Mouse (Mus musculus) limb, embryonic 13.5 days (tissue): ENCODE measurements around the gene Hoxa5. TPM values are rescaled to one million over a fixed set of nuclear protein-coding genes. Genes with fewer than 3 reads are reported as not detected.

ENCODE experiments used
- ATAC-seq: fragments of 200-750 bp; cut with Nextera tagmentation; 2 replicates; pipeline ENCODE4 v1.8.0; 2017; ENCODE audit warnings: low read depth, moderate number of reproducible peaks, moderate TSS enrichment; ENCODE audit not compliant: low FRiP score
- H3K27ac ChIP-seq: fragments of 300-500 bp; sonication (generic); 2 replicates; pipeline ENCODE4 v1.5.1; 2015; ENCODE audit warnings: inconsistent platforms, mild to moderate bottlenecking, moderate library complexity
- H3K27me3 ChIP-seq: fragments of 300-500 bp; sonication (generic); 2 replicates; pipeline ENCODE4 v1.6.1; 2015; ENCODE audit warnings: mild to moderate bottlenecking, inconsistent platforms
- H3K36me3 ChIP-seq: fragments of 300-500 bp; sonication (generic); 2 replicates; pipeline ENCODE4 v1.6.1; 2015; ENCODE audit warnings: inconsistent platforms, mild to moderate bottlenecking, moderate library complexity
- H3K4me1 ChIP-seq: fragments of 300-500 bp; sonication (generic); 2 replicates; pipeline ENCODE4 v1.6.1; 2015; ENCODE audit warnings: inconsistent platforms
- H3K4me2 ChIP-seq: fragments of 300-500 bp; sonication (generic); replicated peaks from 2 replicates; pipeline ENCODE4 v1.6.1; 2015; ENCODE audit warnings: inconsistent platforms, mild to moderate bottlenecking, moderate library complexity
- H3K4me3 ChIP-seq: fragments of 300-500 bp; sonication (generic); 2 replicates; pipeline ENCODE4 v1.5.1; 2015; ENCODE audit warnings: moderate library complexity, mild to moderate bottlenecking, inconsistent platforms
- H3K9ac ChIP-seq: fragments of 300-500 bp; sonication (generic); 2 replicates; pipeline ENCODE4 v1.6.1; 2015; ENCODE audit warnings: mild to moderate bottlenecking, inconsistent platforms
- H3K9me3 ChIP-seq: fragments of 300-500 bp; sonication (generic); 2 replicates; pipeline ENCODE4 v1.6.1; 2016; ENCODE audit warnings: inconsistent platforms
- WGBS: fragments of 180-500 bp; shearing (Covaris S2); methylation state at CpG from one replicate; pipeline ENCODE4 v1.1.7; 2015; 5-methylcytosine and 5-hydroxymethylcytosine counted together
- polyA plus RNA-seq: library from polyadenylated mRNA; unstranded; fragments of >200 nt; fragmentation: Nextera tagmentation; extraction: Ambion mirVana; gene quantifications from 2 replicates; pipeline ENCODE4 v1.2.1, GENCODE M21; 2015

The Hoxa5 gene
- polyA plus RNA-seq, 1 experiment from 2014 or later: 5.3 TPM

- H3K27ac ChIP-seq: peak overlapping the region; percentile 99
- H3K9ac ChIP-seq: peak overlapping the region; percentile 99
- 2% methylated on average over 24 of the region's 24 CpGs for whole genome bisulfite sequencing
- H3K36me3 ChIP-seq: peaks cover 18% of the 10 kb centered on the region
- H3K27me3 ChIP-seq: 0 out of 2 replicates have a peak, but pooled peaks cover 2% of the 10 kb centered on the region
- H3K4me2 ChIP-seq: peak overlapping the region; percentile 93
- H3K4me3 ChIP-seq: peak overlapping the region; percentile 86
- H3K9me3 ChIP-seq: no peaks in the 10 kb centered on the region
- peaks cover 42% of the 10 kb centered on the region for H3K4me1 ChIP-seq
- ATAC-seq: no peak
Observed at GRCm38 (mm10) chr6:52223939-52224760, 19.8 kb upstream of the Hoxa5 start.

DNA sequence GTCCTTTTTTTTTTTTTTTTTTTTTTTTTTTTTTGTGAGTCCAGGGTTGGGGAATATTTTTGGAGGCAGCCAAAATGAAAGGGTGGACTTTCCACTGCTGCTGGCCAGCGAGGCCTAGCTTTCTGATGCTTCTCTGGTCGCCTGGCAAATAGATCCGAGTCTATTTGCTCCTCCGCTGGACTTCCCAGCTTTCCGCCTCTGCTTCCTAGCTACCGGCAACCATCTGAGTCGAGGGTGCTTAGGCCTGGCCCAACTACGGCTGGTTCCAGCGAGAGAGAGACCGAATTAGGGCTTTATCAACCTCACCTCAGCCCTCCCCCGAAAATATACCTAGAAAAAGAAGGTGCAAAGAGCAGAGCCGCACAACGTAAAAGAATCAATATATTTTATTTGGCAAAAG, 18.3 kb upstream of the Hoxa5 start:
- Histone ChIP-seq H3K36me3 (peaks cover 18% of the 10 kb centered on the region), H3K4me2 (peak overlapping the region; percentile 93), H3K9me3 (no peaks in the 10 kb centered on the region), H3K9ac (peak overlapping the region; percentile 99), H3K4me3 (peak overlapping the region; percentile 86), H3K27me3 (0 out of 2 replicates have a peak, but pooled peaks cover 2% of the 10 kb centered on the region), H3K4me1 (peaks cover 55% of the 10 kb centered on the region), H3K27ac (peak overlapping the region; percentile 99)
- ATAC-seq: no peak
- 6% methylated on average over 13 of the region's 13 CpGs for WGBS

DNA sequence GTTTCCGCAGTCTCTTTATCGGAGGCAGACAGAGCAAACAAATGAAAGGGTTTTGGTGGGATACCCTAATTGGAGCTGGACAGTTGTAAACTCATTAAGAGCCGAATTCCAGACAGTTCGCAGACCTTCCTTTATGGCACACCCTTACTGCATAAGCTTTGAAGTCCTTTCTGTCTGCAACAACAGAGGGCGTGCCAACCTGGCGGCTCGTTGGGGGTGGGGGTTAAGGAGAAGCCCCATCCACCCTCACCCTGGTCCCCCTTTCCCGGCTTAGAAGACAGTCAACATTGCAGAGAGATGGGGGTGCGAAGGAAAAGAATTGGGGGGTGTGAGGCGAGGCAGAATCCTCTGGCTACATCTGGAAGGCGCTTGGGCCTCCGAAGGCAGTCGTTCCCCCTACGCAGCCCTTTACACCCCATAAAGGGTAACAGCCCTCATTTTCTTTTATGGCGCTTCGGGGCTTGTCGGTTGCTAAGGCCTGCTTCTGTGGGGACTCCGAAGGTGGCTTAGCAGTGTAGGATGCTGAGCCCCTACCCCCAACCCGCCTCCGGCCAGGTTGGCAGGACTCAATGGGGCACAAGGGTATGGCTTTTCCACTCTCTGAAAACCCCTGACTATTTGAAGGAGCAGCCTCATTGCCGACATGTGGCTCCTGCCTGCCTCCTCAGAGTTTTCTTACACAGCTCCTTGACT, 17.8 kb upstream of the Hoxa5 start:
- no peaks in the 10 kb centered on the region for H3K9me3 ChIP-seq
- peaks cover 18% of the 10 kb centered on the region for H3K36me3 ChIP-seq
- under 1% methylated on average over 21 of the region's 21 CpGs for WGBS
- H3K9ac ChIP-seq: peak overlapping the region; percentile 99
- peak overlapping the region; percentile 99 for H3K27ac ChIP-seq
- peak overlapping the region; percentile 93 for H3K4me2 ChIP-seq
- 0 out of 2 replicates have a peak, but pooled peaks cover 2% of the 10 kb centered on the region for H3K27me3 ChIP-seq
- H3K4me3 ChIP-seq: peak overlapping the region; percentile 86
- ATAC-seq: peak; percentile 45
- peaks cover 53% of the 10 kb centered on the region for H3K4me1 ChIP-seq

- Histone ChIP-seq H3K4me2 (peak within 1 kb of the TSS; percentile 93), H3K4me3 (peak within 1 kb of the TSS; percentile 86), H3K4me1 (peaks cover 47% of the 10 kb centered on the region), H3K36me3 (peaks cover 18% of the 10 kb centered on the region), H3K9ac (peak within 1 kb of the TSS; percentile 99), H3K27me3 (0 out of 2 replicates have a peak, but pooled peaks cover 2% of the 10 kb centered on the region), H3K27ac (peak within 1 kb of the TSS; percentile 99), H3K9me3 (no peaks in the 10 kb centered on the region)
- peak; percentile 22 for ATAC-seq
- WGBS: under 1% methylated on average over 46 of the region's 46 CpGs
Observed at GRCm38 (mm10) chr6:52221337-52221992, 17.1 kb upstream of the Hoxa5 start, which contains the start of gene Hoxa7. TSS of gene Hoxa7 (minus strand) at chr6:52221854.

GRCm38 (mm10) chr6:52220865-52221310, 16.5 kb upstream of the Hoxa5 start:
- H3K9ac ChIP-seq: peak overlapping the region; percentile 99
- no peak for ATAC-seq
- no peaks in the 10 kb centered on the region for H3K9me3 ChIP-seq
- peaks cover 18% of the 10 kb centered on the region for H3K36me3 ChIP-seq
- peaks cover 7% of the 10 kb centered on the region; the same call in 1 of the 2 replicates for H3K27me3 ChIP-seq
- WGBS: 4% methylated on average over 12 of the region's 12 CpGs
- H3K4me2 ChIP-seq: peak overlapping the region; percentile 93
- peak overlapping the region; percentile 86 for H3K4me3 ChIP-seq
- H3K4me1 ChIP-seq: peaks cover 53% of the 10 kb centered on the region
- H3K27ac ChIP-seq: peak overlapping the region; percentile 99

- Histone ChIP-seq H3K9ac (peak overlapping the region; percentile 99), H3K27me3 (peaks cover 9% of the 10 kb centered on the region), H3K27ac (peak overlapping the region; percentile 99; the same call in 1 of the 2 replicates), H3K9me3 (no peaks in the 10 kb centered on the region), H3K4me1 (peaks cover 59% of the 10 kb centered on the region), H3K4me3 (peak overlapping the region; percentile 86), H3K4me2 (peak overlapping the region; percentile 93), H3K36me3 (peaks cover 11% of the 10 kb centered on the region)
- ATAC-seq: no peak
- WGBS: 15% methylated on average over 32 of the region's 32 CpGs
Observed at GRCm38 (mm10) chr6:52220003-52220864, 15.8 kb upstream of the Hoxa5 start.

DNA sequence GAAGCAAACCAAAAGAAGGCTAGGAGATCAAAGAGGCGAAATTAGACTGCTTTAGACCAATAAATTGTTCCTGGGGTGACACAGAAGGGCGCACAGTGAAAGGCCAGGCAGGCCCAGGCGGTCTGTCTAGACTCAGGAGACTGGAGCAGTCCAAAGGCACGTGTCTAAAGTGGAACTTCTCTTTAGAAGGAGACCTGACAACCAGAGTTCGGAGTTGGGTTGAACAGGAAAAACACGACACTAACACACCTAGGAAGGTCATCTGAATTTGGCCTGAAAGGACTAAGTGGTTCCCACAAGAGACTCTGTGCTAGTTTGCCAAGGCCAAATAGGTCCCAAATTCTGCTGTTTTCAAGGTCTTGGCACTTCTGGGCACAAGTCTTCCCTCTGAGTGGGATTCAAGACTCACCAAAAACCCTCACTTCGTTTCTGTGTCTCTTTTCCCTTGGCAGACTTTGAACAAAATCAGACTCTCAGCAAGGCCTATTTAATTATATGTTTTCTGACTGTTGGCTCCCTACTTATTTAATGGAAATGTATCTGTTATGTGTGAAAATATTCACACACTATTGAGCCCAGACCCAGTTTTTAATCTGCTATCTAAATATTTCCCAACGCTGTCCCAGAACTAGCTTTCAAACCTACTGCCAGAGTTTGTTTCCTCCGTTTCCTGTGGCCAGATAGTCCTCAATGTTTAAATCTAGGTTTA, 15.0 kb upstream of the Hoxa5 start:
- H3K4me3 ChIP-seq: peak overlapping the region; percentile 86
- WGBS: 48% methylated on average over 9 of the region's 9 CpGs
- H3K36me3 ChIP-seq: peaks cover 6% of the 10 kb centered on the region
- peak overlapping the region; percentile 99 for H3K9ac ChIP-seq
- no peak overlapping the region for H3K27ac ChIP-seq
- no peak for ATAC-seq
- H3K27me3 ChIP-seq: peaks cover 17% of the 10 kb centered on the region
- no peaks in the 10 kb centered on the region for H3K9me3 ChIP-seq
- peak overlapping the region; percentile 93 for H3K4me2 ChIP-seq
- peaks cover 67% of the 10 kb centered on the region for H3K4me1 ChIP-seq

DNA sequence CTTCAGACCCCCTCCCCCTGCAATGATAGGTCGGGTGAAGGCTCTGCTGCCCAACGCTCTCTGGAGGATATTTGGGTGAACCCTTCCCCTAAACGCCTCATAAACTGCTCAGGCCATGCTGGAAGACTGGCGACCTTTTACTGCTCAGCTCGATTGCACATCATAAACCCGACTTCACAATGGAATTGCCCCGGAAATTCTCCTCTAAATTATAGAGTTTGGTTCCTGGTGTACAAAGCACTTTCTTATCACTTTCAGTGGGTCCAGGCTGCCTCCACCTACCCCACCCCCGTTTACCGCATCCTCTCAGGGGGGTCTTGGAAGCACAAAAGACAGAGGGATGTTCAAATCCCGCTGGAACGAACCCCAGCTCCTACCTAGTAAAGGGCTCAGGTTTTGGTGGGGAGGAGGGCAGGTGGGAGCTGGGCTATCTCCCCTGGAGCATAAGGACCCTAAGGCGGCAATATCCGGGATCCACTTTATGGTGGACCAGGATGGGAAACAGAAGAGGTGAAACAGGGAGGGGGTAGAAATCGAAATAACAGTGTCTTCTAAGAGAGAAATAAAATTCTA, 14.3 kb upstream of the Hoxa5 start:
- Histone ChIP-seq H3K9ac (peak overlapping the region; percentile 89), H3K4me3 (peak overlapping the region; percentile 65), H3K27me3 (peaks cover 21% of the 10 kb centered on the region), H3K27ac (no peak overlapping the region), H3K36me3 (no peaks in the 10 kb centered on the region), H3K4me2 (peak overlapping the region; percentile 93), H3K4me1 (peaks cover 73% of the 10 kb centered on the region), H3K9me3 (no peaks in the 10 kb centered on the region)
- 14% methylated on average over 14 of the region's 14 CpGs for WGBS
- no peak for ATAC-seq

- Histone ChIP-seq H3K9ac (peak overlapping the region; percentile 89), H3K4me1 (peaks cover 76% of the 10 kb centered on the region), H3K27ac (peak overlapping the region; percentile 95), H3K4me2 (peak overlapping the region; percentile 93), H3K36me3 (no peaks in the 10 kb centered on the region), H3K27me3 (peaks cover 21% of the 10 kb centered on the region), H3K9me3 (no peaks in the 10 kb centered on the region), H3K4me3 (peak overlapping the region; percentile 65)
- no peak for ATAC-seq
- 6% methylated on average over 23 of the region's 23 CpGs for WGBS
Observed at GRCm38 (mm10) chr6:52217895-52218642, 13.7 kb upstream of the Hoxa5 start.

DNA sequence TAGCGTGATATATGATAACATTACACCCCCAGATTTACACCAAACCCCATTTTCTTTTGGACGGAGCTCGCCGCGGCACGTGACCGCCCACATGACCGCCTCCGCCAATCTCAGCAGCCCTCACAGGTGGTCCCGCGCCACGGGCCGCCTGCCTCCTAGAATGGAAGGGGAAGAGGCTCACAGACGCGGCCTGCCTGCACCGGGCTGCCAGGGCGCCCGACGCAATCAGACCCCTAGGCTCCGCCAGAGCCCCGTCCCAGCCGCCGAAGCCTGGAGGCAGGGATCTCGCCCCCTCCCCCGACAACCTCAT, 13.0 kb upstream of the Hoxa5 start:
- peaks cover 76% of the 10 kb centered on the region for H3K4me1 ChIP-seq

More for the DNA sequence above, 13.0 kb upstream of the Hoxa5 start:
- Histone ChIP-seq H3K9me3 (no peaks in the 10 kb centered on the region), H3K36me3 (no peaks in the 10 kb centered on the region), H3K4me3 (peak overlapping the region; percentile 65), H3K4me2 (peak overlapping the region; percentile 93), H3K27me3 (peaks cover 21% of the 10 kb centered on the region), H3K27ac (peak overlapping the region; percentile 95), H3K9ac (peak overlapping the region; percentile 89)
- peak; percentile 71 for ATAC-seq
- WGBS: 0% methylated on average over 25 of the region's 25 CpGs
